Mouse (Mus musculus) adrenal gland, postnatal 10 days (tissue): ENCODE measurements around the gene Ccdc194. TPM values are rescaled to one million over a fixed set of nuclear protein-coding genes. Genes with fewer than 3 reads are reported as not detected.
A peak's percentile ranks its signal among the peaks of the same experiment; 100 is the strongest.

Experiments used
- DNase-seq: peaks from one replicate; pipeline ENCODE4 v3.0.0; 2021; ENCODE audit warnings: mixed read lengths
- total RNA-seq, 2 experiments: library from RNA; stranded (reverse); gene quantifications; 2 replicates each; pipeline ENCODE4 v1.2.3; 2021

The Ccdc194 gene
- total RNA-seq, 2 experiments from 2014 or later, result 0.15 to 0.42 TPM

DNA sequence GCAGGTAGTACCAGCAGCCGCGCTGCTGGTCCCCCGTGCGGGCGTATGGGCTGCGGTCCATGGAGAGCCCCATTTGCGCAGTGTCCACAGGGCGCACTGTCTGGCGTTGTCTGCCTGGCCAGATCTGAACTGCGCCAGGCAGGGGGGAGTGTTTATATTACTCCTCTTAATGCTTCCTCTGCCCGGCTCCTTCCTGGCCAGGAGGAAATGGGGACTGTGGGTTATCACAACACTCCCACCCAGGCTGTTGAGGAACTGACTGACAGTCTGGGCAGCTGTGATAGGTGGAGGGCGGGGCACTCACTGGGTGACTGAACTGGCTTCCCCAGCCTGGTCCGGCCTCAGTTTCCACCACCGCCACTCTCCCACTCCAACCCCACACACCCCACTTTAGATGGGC is 13.9 kb downstream of the Ccdc194 start, which contains the start of gene Plvap:
TSS of gene Plvap (minus strand) at position 109 of the 400 bp plus-strand sequence.
- no peak for DNase-seq

DNA sequence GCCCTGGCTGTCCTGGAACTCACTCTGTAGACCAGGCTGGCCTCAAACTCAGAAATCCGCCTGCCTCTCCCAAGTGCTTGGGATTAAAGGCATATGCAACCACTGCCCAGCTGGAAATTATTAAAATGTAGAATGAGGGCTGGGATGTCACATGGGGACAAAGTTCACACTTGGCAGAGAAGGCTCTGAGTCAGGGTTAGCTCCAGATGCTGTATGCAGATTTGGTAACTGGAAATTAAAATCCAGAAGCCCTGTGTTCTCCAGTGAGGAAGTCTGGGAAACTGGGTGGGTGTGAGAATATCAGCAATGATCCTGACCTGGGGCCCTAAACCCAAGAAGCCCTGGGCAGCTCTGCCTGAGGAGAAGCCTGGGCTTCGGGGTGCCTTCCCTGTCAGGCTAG is 16.2 kb downstream of the Ccdc194 start:
- no peak for DNase-seq

DNA sequence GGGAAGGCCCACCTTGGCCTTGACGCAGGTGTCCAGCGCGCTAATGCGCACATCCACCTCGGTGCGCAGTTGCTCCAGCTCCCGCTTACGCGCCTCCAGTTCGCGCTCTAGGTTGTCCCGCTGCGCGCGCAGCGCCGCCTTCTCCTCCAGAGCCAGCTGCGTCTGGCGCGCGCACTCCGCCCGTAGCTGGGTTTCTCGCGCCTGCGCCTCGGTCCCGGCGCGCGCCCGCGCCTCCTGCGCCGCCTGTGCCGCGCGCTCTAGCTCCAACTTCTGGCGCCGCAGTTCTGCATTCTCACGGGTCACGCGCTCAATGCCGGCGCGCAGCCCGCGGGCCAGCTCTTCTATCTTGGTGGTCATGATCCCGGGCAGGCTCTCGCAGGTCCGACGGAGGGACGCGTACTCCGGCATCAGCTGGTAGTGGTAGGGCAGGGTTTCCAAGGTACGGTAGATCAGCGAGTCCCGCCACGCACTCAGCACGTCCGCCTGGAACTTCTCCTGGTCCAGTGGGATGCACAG is 17.9 kb downstream of the Ccdc194 start:
- peak; percentile 89 for DNase-seq

DNA sequence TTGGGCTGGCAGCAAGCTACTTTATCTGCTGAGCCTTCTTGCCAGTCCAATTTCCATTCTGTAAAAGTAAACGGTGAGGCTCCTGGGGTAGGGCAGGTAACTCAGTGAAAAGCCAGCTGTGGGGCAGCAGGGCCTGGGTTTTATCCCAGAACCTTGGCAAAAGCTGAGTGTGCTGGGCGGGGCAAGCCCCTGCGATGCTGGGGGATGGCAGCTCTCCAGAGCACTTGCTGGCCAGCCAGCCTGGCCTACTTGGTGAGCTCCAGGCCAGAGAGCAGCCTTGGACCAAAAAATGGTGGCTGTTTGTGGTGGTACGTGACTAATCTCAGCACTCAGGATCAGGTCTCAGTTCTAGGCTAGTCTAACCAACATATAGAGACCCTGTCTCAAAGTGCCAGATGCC is 19.5 kb downstream of the Ccdc194 start:
- peak; percentile 59 for DNase-seq

DNA sequence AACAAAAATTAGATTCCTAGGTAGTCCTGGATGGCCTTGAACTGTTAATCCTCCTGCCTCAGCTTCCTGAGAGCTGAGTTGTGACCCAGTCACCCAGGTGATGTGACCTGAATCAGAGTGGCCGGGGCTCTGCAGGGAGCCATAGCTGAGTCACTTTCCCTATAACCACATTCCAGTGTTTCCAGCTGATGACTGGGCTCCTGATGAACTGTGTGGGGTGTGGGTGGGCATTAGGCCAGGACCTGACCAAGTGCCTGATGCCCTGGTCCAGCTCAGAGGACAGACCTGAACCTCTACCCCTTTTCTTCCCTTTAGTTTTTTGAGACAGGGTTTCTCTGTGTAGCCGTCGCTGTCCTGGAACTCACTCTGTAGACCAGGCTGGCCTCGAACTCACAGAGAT is 20.2 kb downstream of the Ccdc194 start:
- DNase-seq, result no peak

DNA sequence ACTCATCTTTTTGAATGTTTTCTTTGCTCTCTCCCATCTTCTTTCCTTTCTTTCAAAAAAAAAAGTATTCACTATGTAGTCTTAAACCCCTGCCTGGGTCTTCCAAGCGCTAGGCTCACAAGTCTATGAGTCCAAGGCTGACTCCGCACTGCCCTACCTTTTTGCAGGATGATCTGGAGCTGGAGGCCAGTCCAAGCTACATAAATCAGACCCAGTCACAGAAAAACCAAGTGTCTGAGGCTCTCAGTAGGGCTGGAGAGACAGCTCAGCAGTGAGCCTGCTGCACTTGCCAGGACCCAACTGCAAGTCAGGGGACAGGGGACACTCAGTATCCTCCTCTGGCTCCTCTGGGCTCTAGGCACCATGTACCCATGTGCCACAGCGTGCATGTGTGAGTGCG is 21.2 kb downstream of the Ccdc194 start:
- no peak for DNase-seq

DNA sequence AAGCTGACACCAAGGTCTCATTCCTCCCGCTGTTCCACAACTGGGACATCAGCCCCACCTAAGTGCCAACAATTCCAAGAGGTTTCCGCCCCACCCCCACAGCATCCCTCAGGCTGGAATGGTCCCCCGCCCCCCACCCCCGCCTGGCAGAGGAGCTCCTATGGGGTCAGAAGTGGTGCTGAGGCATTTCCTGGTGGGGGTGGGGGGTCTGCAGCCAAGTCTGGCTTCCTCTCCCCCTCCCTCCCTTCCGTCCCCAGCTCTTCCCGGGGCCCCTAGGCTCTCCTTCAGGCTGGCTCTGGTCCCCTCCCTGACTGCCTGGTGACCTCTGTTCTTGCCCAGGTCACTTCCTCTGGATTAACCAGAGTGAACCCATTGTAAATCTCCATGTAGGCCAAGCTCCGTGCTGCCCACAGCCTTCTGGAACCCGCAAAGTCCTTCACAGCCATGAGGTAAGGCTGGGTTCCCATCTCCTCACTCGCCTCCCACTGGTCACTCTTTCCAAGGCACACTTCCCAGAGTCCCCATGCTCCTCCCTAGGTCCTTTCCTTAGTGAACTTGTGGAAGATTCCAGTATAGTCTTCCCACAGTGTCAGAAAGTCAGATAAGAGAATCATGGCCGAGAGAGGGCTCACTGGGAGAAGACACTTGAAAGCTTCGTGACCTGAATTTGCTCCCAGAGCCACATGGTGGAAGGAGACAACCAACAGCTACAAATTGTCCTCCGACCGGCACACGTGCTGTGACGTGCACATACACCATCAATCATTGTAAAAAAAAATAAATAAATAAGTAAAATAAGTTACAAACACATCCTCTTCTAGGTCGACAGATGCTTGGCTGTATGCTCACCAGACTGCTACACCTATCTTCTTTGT is 26.5 kb downstream of the Ccdc194 start:
- DNase-seq, result peak; percentile 49

DNA sequence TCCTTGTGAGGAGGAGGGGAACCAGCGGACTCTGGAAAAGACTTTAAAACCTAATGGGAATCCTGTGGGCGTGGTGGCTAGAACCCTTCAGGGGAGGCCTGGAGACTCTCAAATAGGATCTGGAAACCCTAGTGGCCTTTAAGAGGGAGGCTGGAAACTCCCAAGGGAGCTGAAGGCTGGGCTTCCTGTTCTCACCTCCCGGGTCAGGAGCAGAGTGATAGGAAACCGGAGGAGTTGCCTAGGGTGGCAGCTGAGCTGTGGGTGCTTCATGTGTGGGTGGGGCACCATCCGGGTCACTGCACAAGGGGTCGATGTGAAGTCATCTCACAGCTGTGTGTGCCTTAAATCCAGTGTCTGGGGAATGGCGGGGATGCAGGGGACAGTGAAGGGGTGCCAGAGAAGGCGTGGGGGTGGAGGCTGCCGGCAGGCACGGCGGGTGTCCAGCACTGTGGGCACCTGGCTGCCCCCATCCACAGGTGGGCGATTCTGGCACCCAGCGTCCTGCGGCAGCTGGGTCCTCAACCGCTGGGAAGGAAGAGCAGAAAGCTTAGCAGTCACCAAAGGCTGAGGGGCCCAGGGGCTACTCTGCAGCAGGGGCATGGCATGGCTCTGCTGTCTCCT is 27.5 kb downstream of the Ccdc194 start:
- peak; percentile 51 for DNase-seq

DNA sequence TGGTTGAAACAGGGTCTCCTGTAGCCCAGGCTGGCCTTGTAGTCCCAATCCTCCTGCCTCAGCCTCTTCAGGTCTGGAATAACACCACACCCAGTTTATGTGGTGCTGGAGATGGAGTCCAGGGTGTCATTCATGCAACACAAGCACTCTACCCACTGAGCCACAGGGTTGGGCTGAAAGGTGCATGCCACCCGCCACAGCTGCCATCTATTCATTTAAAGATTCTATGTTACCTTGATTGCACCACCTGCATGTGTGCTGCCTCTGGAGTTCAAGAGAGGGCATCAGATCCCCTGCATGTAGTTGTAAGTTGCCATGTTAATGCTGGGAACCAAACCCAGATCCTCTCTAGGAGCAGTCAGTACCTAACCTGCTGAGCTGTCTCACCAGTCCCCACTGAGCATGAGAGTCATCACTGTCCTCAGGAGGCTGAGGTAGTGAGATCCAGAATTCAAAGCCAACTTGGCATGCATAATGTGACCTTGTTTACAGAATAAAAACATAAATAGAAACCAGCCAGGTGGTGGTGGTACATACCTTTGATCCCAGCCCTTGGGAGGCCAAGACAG is 28.4 kb downstream of the Ccdc194 start:
- DNase-seq, result no peak

DNA sequence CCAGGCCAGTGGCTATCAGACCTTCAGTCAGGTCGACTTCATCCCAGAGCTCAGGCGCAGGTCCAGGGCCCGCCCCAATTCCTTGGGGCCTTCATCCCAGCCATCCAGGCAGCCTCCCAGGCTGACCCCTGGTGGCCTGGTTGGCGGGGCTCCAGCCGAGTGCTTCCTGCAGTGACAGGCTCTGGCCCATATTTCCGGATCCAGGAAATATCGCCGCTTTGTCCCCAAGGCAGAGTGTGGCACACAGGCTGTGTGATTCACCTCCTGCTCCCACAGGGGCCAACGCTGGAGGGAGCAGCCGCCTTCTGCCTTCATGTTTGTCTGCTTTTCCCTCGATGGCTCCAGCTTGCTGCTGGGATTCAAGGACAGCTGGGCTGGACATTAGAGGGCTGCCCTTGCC is 29.0 kb downstream of the Ccdc194 start:
- peak; percentile 99 for DNase-seq

DNA sequence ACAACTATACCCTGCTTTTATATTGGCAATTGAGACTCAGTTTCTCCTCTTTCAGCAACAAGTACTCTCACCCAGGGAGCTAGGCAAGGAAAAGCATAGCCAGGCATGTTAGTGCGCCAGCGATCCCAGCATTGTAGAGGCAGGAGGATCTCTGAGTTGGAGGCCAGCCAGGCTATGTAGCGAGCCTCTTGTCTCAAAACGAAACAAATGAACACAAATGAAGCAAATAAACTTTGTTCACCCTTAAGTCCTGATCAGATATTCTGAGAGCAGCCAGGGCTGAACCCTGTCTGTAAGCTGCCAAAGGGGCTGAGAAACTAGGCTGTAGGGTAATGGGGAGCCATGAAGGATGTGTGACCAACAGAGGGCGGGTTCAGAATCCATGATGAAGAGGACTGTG is 29.7 kb downstream of the Ccdc194 start:
- no peak for DNase-seq

DNA sequence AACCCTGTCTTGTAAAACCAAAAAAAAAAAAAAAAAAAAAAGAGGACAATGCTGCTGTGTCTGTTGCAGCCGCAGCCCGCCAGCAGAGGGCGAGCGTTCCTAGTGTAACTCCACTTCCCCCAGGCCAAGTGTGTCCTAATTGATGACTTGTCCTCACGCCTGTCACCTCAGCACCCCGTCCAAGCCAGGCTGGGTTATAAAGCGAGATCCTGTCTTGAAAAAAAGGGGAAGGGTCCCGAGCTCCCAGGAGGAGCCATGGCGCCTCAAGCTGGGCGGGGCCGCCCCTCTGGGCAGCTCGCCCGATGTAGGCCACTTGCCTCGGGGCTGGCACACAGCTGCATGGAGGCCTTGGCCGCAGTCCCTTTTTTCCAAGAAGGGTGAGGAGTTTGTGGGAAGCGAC is 30.5 kb downstream of the Ccdc194 start:
- peak; percentile 92 for DNase-seq

DNA sequence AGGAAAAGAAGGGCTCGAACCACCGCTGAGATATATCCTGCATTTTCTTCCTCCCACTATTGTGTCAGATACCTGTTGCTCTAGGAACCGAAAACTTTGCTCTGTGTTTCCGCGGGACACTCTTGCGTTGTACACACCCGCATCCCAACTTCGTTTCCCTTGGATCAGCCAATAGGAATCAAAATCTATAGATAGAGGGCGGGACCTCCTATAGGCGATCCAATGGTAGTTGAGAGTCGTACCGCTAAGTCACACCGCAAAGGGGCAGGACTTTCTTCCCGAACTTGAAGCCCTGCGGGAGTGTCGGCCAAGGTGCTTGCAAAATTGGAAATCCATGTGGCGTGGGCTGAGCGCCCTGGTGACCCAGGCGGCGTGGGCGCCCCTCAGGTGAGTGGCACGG is 37.1 kb downstream of the Ccdc194 start:
- peak; percentile 89 for DNase-seq

DNA sequence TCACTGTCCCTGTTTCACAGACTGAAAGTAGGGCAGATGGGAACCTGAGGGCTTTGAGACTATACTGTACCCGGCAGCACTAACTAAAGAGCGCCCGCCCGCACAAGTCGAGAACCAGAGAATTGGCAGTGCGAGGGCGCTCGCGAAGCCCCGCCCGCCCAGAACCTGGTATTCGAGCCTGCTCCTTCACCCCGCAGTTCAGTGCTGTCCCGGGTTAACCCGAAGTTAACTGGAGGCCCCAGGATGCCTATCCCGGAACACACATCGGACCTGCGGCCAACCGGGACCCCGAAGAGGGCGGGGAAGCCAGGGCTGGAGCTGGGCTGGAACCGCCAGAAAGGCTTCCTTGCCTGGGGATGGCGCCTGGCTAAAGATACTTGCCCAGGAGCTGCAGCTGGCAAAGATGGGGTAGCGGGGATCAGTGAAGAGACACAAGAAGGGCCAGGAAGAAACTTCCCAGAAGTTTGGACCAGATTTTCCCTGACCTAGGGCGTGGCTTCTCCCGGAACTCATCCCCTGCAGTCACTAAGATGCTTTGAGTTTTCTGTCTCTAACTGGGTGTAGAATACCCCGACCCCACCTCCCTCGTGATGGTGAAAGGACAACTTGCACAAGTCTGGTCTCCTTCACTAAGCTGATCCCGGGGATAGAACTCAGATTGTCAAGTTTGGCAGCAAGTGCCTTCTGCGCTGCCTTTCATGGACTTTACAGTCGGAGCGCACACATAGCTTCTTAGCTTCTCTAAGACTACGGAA is 37.6 kb downstream of the Ccdc194 start, which contains the start of gene Gtpbp3:
TSS of gene Gtpbp3 (plus strand) at position 413 of the 755 bp plus-strand sequence.
- peak; percentile 87 for DNase-seq

DNA sequence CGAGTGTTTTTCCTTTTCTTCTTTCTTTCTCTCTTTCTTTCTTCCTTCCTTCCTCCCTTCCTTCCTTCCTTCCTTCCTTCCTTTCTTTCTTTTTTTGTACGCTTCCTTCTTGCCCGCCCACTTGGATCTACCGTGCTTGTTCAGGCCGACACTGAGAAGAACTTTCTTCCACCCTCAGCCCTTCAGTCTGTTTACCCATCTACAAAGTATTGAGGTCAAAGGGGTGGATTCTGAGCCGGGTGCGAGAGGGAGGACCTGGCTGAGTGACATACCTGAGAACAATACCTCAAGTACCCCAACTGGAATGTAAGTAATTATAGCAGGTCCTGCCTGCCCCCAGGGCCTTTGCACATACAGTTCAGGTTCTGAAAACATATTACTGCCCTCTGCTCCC is 39.4 kb downstream of the Ccdc194 start:
- DNase-seq, result no peak

DNA sequence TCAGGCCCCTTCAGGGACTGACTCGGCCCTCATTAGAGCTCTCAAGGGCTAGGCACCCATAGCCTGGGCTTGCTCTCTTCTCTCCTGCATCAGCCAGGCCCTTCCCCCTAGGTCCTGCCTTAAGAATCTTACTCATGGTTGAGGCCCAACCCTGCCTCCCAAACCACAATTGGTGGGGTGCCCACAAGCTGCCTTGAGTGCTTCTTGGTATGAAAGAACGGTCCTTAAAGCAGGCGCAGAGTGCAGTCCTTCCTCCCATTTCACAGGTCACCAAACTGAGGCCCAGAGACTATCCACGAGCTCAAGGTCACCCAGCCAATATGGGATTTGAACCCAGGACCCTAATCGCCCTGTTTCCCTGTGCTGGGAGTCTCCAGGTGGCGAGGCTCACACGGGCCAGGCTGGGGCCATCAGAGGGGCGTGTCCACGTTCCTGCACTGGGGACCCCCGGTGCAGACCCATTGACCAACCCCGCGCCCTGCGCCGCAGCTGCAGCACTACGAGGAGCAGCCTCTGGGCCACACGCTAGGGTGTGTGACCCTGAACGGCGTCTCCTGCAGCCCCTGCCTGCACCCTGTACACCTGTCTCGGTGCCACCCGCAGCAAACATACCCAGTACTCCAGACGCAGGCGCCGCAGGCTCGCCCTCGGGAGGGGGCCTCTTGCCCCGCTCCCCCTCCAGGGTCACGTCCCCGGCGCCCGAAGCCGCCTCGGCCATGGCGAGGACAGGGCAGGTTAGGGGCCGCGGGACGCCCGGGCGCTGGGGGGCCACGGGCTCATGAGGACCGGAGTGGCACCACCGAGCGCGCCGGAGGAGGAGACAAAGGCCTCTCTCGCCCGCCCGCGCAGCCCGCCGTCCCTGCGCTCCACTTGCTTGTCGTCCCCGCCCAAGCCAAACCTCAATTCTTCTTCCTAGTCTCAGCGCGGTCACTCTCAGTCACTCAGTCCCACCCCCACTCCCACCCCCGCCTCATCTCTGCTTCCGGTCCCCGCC is 40.1 kb downstream of the Ccdc194 start, which contains the start of gene Ano8:
TSS of gene Ano8 (minus strand) at position 822 of the 994 bp plus-strand sequence.
- peak; percentile 89 for DNase-seq

DNA sequence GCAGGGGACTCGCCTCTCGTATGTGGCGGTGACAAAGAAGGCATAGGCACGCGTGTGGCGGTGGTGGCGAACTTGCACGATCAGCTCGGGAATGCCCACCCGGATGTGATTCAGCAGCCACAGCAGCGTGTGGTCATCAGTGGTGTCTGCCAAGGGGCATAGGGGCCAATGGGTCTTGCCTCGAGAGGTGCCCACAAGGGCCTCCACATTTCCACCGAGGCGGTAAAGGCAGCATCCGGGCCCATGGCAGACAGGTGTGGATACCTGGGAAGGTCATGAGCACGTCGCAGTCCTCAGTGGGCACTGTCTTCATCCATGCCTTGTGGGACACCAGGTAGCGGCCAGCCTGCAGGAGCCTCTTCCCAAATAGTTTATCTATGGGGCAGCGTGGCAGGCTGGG is 40.8 kb downstream of the Ccdc194 start:
- DNase-seq, result no peak

DNA sequence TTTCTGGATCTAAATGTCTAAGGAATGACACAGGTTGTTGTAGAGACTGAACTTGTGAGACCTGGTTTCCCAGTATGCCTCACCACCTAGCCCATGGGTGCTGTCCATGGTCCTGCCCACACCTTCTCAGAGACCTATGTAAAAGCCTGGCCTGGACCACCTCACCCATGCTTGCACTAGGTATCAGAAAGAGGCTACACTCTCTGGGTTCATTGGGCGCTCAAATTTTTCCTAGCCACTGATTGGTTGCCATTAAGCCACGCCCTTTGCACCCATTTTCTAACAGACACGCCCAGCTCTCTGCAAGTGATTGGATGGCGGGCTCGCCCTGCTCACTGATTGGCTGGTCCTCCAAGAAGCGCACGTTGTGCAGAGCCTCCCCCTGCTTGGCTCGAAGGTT is 41.6 kb downstream of the Ccdc194 start:
- DNase-seq, result peak; percentile 66

DNA sequence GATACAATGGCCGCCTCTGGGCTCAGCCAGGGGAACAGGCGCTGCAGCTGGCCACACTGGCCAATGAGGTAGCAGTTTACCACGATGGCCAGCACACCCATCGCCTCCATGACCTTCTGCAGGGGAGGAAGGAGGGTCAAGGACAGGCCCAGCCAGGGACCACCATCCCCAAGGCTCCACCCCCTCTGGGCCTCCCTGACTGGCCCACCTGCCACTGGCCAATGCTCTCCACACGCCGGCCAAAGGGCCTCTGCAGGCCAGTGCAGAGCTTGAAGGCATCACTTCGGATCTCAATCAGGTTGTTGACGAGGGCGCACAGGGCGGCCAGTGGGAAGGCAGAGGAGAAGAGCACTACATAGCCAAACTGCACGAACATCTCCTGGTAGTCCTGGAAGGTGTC is 46.6 kb downstream of the Ccdc194 start:
- no peak for DNase-seq

DNA sequence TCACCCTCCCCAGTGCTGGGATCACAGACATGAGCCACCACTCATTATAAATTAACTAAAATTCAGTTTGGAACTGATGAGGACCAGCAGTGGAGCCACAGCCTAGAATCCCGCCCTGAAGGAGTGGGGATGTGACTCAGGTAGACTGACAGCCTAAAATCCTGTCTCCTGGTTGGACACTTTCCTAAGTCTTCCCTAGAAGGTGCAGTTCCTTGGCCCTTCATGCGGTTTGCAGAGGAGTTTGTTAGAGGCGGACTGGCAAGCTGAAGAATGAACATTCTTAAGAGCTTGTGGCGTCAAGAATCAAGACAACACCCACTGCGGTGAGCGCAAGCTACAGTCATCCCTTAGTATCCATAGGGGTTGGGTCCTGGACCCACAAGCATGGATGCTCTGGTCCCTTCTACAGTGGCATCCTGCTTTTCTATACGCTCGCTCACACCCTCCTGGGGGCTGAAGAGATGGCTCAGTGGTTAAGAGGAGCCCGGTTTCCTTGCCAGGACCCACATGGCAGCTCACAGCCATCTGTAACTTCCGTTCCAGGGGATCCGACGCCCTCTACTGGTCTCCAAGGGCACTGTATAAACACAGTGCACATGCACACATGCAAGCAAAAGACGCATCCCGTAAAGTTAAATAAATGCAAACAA is 48.2 kb downstream of the Ccdc194 start:
- no peak for DNase-seq
